Mouse (Mus musculus) embryonic facial prominence, embryonic 12.5 days (tissue): ENCODE data around the gene AC109138.7. TPM values are rescaled to one million over a fixed set of nuclear protein-coding genes. Genes with fewer than 3 reads are reported as not detected.

ENCODE experiments used
- ATAC-seq: fragments of 200-750 bp; cut with Nextera tagmentation; 2 replicates; pipeline ENCODE4 v1.8.0; 2017; ENCODE audit not compliant: insufficient number of reproducible peaks, insufficient read depth, low FRiP score, low TSS enrichment
- H3K27ac ChIP-seq: fragments of 300-500 bp; sonication (generic); 2 replicates; pipeline ENCODE4 v1.5.1; 2016; ENCODE audit warnings: mild to moderate bottlenecking
- H3K27me3 ChIP-seq: fragments of 300-500 bp; sonication (generic); 2 replicates; pipeline ENCODE4 v1.6.1; 2016; ENCODE audit warnings: mild to moderate bottlenecking, moderate library complexity
- H3K36me3 ChIP-seq: fragments of 300-500 bp; sonication (generic); 2 replicates; pipeline ENCODE4 v1.6.1; 2016; ENCODE audit warnings: mild to moderate bottlenecking
- H3K4me1 ChIP-seq: fragments of 300-500 bp; sonication (generic); 2 replicates; pipeline ENCODE4 v1.6.1; 2016
- H3K4me2 ChIP-seq: fragments of 300-500 bp; sonication (generic); replicated peaks from 2 replicates; pipeline ENCODE4 v1.6.1; 2016; ENCODE audit warnings: mild to moderate bottlenecking, moderate library complexity
- H3K4me3 ChIP-seq: fragments of 300-500 bp; sonication (generic); 2 replicates; pipeline ENCODE4 v1.5.1; 2016; ENCODE audit warnings: mild to moderate bottlenecking
- H3K9ac ChIP-seq: fragments of 300-500 bp; sonication (generic); 2 replicates; pipeline ENCODE4 v1.6.1; 2016; ENCODE audit warnings: mild to moderate bottlenecking, moderate library complexity
- H3K9me3 ChIP-seq: fragments of 300-500 bp; sonication (generic); 2 replicates; pipeline ENCODE4 v1.6.1; 2016; ENCODE audit warnings: mild to moderate bottlenecking, moderate library complexity
- WGBS: fragments of 180-500 bp; shearing (Covaris S2); methylation state at CpG from one replicate; pipeline ENCODE4 v1.1.7; 2016; 5-methylcytosine and 5-hydroxymethylcytosine counted together
- polyA plus RNA-seq: library from polyadenylated mRNA; unstranded; fragments of >200 nt; fragmentation: Nextera tagmentation; extraction: Ambion mirVana; gene quantifications from 2 replicates; pipeline ENCODE4 v1.2.1, GENCODE M21; 2016

Gene AC109138.7
- polyA plus RNA-seq, 1 experiment from 2014 or later = not detected

DNA sequence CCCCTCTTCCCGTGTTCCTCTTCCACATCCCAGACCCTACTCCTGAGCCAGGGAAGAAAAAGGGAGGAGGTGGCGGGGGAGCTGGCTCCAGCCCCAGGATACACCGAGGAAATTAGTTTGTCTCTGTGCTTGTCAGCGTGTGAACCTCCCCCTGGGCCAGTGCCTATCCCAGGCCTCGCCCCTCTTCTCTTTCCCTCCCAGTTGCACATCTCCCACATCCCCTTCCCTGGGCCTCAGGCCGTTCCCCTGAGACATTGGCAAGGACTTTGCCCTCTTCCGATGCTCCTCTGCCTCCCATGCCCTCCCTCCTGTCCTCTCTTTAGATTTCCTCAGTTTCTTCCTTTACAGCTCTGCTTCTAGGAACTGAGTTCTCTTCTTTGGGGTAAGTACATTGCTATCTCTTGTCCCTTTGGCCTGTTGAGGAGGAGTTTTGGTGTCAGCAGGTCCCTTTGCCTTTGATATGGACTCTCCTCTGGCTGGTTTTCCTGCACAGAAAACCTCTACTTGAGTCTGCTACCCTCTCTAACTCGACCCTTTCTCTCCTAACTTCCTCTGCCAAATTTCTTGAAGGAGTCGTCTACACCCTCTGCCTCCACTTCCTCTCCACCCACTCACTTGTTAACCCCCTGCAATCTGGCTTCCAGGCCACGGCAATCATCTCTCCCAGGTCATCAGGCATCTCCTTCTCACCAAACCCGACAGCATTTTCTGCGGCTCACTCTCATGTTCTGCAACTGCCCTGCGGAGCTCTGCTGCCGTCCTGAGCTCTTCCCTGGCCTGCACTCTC lies 7.0 kb downstream of the AC109138.7 start:
- ATAC-seq = no peak
- H3K9me3 ChIP-seq = no peaks in the 10 kb centered on the region
- no peak overlapping the region for H3K9ac ChIP-seq
- H3K4me2 ChIP-seq = no peak overlapping the region
- WGBS = 37% methylated on average over 14 of the region's 14 CpGs
- no peak overlapping the region for H3K27ac ChIP-seq
- no peak overlapping the region for H3K4me3 ChIP-seq
- H3K27me3 ChIP-seq = no peaks in the 10 kb centered on the region
- H3K36me3 ChIP-seq = peaks cover 17% of the 10 kb centered on the region
- H3K4me1 ChIP-seq = peaks cover 46% of the 10 kb centered on the region

DNA sequence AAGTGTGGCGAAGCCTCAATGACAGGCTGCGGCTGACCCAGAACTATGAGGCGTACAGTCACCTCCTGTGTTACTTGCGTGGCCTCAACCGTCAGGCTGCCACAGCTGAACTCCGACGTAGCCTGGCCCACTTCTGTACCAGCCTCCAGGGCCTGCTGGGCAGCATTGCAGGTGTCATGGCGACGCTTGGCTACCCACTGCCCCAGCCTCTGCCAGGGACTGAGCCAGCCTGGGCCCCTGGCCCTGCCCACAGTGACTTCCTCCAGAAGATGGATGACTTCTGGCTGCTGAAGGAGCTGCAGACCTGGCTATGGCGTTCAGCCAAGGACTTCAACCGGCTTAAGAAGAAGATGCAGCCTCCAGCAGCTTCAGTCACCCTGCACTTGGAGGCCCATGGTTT lies 8.0 kb downstream of the AC109138.7 start:
- 83% methylated on average over 11 of the region's 11 CpGs for WGBS
- H3K27me3 ChIP-seq = no peaks in the 10 kb centered on the region
- no peak overlapping the region for H3K4me2 ChIP-seq
- H3K9me3 ChIP-seq = no peaks in the 10 kb centered on the region
- H3K4me1 ChIP-seq = peaks cover 36% of the 10 kb centered on the region
- H3K36me3 ChIP-seq = peaks cover 17% of the 10 kb centered on the region
- H3K9ac ChIP-seq = no peak overlapping the region
- no peak overlapping the region for H3K4me3 ChIP-seq
- no peak for ATAC-seq
- no peak overlapping the region for H3K27ac ChIP-seq

DNA sequence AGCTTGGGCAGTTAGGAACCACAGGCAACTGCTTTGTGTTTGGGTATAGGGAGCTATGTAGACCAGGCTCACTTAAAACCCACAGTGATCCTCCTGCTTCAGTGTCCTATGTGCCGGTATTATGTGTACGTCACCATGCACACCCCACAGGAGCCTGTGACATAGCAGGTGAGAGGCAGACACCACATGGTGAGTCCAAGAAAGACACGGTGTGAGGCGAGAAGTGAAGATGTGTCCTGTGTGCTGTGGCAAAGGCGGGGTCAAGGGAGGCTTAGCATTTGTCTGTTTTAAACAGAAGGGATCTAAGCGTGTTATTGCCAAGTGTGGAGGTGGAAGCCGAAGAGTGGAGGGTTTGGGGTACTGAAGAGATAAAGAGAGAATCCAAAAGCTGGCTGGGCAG lies 12.6 kb downstream of the AC109138.7 start:
- Histone ChIP-seq H3K4me1 (peaks cover 11% of the 10 kb centered on the region; the same call in 1 of the 2 replicates), H3K4me2 (no peak overlapping the region), H3K36me3 (peaks cover 12% of the 10 kb centered on the region), H3K27ac (no peak overlapping the region), H3K4me3 (no peak overlapping the region), H3K9me3 (no peaks in the 10 kb centered on the region), H3K27me3 (peaks cover 4% of the 10 kb centered on the region), H3K9ac (no peak overlapping the region)
- ATAC-seq = no peak
- 87% methylated on average over 7 of the region's 7 CpGs for WGBS

DNA sequence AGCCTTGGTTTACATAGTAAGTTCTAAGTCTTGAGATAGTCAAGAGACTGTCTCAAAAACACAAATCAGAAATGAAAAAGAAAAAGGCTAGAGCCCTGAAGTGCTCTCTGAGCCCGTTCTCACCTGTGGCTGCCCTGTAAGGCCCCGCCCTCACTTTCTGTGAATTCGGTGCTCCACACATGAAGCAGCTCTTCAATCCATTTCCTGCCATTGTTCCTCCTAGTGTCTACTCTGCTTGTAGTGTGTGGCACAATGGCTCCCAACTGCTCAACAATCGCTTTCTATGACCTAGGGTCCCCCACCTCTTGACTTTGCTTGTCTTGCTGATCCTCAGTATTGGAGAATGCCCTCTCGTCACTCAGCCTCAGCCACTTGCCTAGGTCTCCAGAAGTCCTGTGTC lies 13.3 kb downstream of the AC109138.7 start:
- WGBS = 65% methylated on average over 5 of the region's 5 CpGs
- Histone ChIP-seq H3K27me3 (peaks cover 4% of the 10 kb centered on the region), H3K4me1 (peaks cover 17% of the 10 kb centered on the region), H3K4me2 (no peak overlapping the region), H3K9me3 (no peaks in the 10 kb centered on the region), H3K4me3 (no peak overlapping the region), H3K27ac (no peak overlapping the region), H3K36me3 (peaks cover 5% of the 10 kb centered on the region; the same call in 1 of the 2 replicates), H3K9ac (no peak overlapping the region)
- ATAC-seq = no peak

DNA sequence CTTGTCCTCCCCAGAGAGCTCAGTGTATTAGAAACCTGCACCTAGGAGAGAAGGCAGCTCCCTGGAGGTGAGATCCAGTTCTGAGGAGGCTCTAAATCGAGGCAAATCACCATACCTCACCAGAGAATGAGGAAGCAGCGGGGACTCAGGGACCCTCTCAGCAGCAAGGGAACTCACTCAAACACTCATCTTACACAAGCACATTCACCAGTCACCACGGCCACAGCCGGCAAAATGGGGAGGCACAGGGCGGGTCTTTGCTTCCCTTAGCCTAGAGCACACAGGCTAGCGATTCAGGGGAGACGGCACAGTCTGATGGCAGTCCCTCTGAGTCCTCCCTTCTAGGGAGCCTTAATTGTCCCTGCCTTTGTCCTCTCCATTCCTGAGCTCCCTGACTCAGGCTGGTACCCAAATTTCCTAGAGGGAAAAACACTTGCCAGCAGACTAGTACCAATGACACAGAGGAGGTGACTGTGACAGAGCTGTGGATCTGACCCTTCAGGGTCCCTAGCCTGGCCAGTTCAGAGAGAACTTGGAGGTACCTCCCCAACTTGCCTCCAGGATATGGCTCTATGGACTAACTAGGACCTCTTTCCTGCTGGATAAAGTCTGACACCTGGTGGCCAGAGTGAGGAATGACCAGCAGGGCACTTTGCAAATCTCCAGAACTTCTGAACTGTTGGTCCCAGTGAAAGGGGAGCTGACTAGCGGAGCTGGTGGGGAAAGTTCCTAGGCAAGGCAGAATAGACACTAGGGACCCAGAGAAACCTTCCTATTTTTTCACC lies 13.9 kb downstream of the AC109138.7 start:
- H3K9ac ChIP-seq = no peak overlapping the region; the same call in 1 of the 2 replicates
- ATAC-seq = no peak
- H3K27me3 ChIP-seq = peaks cover 4% of the 10 kb centered on the region
- WGBS = 17% methylated on average over 8 of the region's 8 CpGs
- H3K9me3 ChIP-seq = no peaks in the 10 kb centered on the region
- no peak overlapping the region for H3K4me3 ChIP-seq
- H3K27ac ChIP-seq = no peak overlapping the region
- no peaks in the 10 kb centered on the region for H3K36me3 ChIP-seq
- H3K4me2 ChIP-seq = no peak overlapping the region
- peaks cover 20% of the 10 kb centered on the region for H3K4me1 ChIP-seq

DNA sequence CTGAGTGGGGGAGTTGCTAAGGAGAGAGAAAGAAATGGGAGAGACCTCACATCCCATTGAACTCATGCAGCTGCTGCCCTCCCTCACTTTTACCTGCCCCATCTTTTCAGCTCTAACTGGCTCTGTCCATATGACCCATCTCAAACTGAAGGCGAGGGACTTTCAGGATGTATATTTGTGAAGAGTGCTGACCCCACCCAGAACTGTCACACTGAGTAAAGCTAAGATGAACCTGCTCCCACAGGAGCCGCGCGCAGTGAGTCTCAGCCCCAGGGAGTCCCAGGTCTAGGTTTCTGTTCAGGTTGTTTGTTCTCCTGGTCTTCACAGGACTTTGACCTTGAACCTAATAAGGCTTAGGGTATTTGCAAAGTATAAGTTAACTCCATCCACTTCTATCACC lies 14.7 kb downstream of the AC109138.7 start:
- no peaks in the 10 kb centered on the region for H3K36me3 ChIP-seq
- no peak overlapping the region for H3K4me3 ChIP-seq
- no peak for ATAC-seq
- peaks cover 20% of the 10 kb centered on the region for H3K4me1 ChIP-seq
- H3K9me3 ChIP-seq = no peaks in the 10 kb centered on the region
- no peak overlapping the region for H3K27ac ChIP-seq
- peaks cover 4% of the 10 kb centered on the region for H3K27me3 ChIP-seq
- H3K9ac ChIP-seq = no peak overlapping the region
- 79% methylated on average over 4 of the region's 4 CpGs for WGBS
- no peak overlapping the region for H3K4me2 ChIP-seq

DNA sequence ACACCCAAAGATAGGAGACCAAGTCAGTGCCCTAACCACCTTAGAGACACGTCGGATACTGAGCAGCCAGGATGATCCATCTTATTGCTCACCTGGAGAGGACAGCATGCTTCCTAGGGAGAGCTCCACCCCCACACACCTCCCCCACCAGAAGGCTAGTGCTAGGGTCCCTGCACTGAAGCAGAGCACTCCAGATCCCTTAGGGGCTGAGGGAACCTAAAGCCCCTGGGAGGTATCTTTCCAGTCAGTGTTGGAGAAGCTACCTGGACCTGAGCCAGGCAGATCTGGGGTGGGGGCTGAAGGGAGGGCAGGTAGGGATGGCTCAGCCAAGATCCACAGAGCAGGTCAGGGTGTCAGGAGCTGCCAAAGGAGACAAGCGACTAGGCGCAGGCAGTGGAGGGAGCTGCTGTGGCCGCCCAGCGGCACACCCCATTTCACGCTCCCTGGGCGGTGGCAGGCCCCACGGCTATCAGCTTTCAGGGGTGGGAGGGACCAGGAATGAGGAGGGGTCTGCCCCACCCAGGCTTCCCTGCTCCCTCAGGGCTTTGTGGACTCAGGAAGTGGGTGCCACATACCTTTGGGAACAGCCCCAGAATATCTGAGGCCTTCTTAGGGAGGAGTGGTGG lies 15.4 kb downstream of the AC109138.7 start:
- Histone ChIP-seq H3K27me3 (peaks cover 4% of the 10 kb centered on the region), H3K27ac (no peak overlapping the region), H3K9me3 (no peaks in the 10 kb centered on the region), H3K4me3 (no peak overlapping the region), H3K4me1 (peaks cover 20% of the 10 kb centered on the region), H3K4me2 (no peak overlapping the region), H3K9ac (no peak overlapping the region; the same call in 1 of the 2 replicates), H3K36me3 (no peaks in the 10 kb centered on the region)
- WGBS = 36% methylated on average over 9 of the region's 9 CpGs
- no peak for ATAC-seq

DNA sequence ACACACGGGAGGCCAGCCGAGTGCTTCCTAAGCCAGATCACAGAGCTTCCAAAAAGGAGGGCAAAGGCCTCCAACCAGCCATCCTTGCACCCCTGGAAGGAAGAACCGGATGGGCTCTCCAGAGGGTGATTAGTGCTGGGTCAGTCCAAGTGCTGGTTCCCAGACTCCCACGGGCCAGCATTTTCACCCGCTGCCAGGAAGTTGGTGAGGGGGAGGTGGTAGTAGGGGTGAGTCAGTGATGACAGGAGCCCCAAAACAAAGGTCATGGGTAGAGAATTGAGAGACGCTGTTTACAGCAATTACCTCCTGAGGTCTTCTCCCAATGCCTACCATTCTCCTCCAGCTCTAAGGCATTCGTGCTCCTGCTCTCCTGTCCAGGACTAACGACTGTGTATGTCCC lies 16.3 kb downstream of the AC109138.7 start:
- no peaks in the 10 kb centered on the region for H3K36me3 ChIP-seq
- no peaks in the 10 kb centered on the region for H3K9me3 ChIP-seq
- H3K4me1 ChIP-seq = peaks cover 20% of the 10 kb centered on the region
- no peak overlapping the region for H3K4me2 ChIP-seq
- no peak for ATAC-seq
- 75% methylated on average over 8 of the region's 8 CpGs for WGBS
- no peak overlapping the region for H3K4me3 ChIP-seq
- no peak overlapping the region for H3K27ac ChIP-seq
- H3K9ac ChIP-seq = no peak overlapping the region
- peaks cover 4% of the 10 kb centered on the region for H3K27me3 ChIP-seq

DNA sequence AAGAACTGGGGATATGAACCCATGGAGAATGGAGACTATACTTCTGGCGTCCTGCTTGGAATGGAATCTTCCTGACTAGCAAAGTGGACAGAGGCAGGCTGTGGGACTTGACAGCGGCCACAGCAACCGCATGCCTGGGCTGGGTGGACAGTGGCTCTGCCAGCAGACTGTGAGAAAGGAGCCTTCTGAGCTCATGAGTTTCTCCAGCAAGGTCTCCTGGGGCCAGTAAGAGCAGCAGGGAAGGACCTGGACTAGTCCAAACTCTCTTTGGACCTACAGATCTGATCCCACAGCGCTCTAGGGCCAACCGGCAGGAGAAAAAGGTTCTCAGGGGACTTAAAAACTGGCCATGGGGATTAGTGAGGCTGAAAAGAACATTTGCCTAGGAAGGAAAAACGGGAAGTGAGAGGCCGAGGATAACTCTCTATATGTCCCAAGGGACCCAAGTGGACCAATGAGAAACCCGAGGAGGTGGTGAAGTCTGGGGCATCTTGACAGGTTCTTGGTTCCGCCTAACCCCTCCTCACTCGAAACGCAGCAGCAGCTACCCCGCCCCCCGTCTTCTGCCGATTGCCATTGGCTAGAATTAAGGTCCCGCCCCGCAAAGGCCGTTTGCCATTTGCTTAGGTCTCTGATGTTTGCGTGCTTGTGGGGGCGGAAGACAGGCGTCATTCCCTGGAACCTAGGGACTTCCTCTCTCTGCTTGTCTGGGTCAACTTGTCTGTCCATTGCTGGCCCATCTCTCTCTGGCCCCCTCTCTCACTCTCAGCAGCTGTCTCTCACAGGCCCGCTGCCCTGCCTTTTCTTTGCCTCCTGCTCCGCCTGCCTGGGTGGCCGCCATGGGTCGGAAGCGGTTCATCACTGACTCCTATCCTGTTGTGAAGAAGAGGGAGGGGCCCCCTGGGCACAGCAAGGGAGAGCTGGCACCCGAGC lies 17.4 kb downstream of the AC109138.7 start, which contains the start of gene Pold4:
Gene Pold4, plus strand, starts transcription at position 647 of the 933 bp plus-strand sequence.
- H3K9me3 ChIP-seq = no peaks in the 10 kb centered on the region
- peak within 1 kb of the TSS; percentile 60 for H3K27ac ChIP-seq
- WGBS = 12% methylated on average over 26 of the region's 26 CpGs
- H3K9ac ChIP-seq = peak within 1 kb of the TSS; percentile 61
- peaks cover 20% of the 10 kb centered on the region for H3K4me1 ChIP-seq
- H3K4me2 ChIP-seq = peak within 1 kb of the TSS; percentile 96
- H3K36me3 ChIP-seq = no peaks in the 10 kb centered on the region
- peak; percentile 69; the same call in 1 of the 2 replicates for ATAC-seq
- H3K4me3 ChIP-seq = peak within 1 kb of the TSS; percentile 65
- H3K27me3 ChIP-seq = peaks cover 4% of the 10 kb centered on the region

DNA sequence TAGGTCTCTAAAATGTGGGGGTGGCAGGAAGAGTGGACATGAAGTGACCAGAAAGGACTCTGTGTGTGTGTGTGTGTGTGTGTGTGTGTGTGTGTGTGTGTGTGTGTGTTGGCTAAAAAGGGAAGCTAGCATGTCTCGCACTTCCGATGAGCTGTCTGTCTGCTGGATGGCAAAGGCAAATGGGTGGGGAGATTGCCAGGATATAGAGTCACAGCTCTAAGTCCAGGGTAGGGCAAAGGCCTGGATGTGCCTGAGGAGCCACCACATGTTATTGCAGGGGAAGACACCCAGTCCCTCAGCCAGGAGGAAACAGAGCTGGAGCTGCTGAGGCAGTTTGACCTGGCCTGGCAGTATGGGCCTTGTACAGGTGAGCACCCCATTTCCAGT lies 18.0 kb downstream of the AC109138.7 start:
- H3K27ac ChIP-seq = peak overlapping the region; percentile 60

DNA sequence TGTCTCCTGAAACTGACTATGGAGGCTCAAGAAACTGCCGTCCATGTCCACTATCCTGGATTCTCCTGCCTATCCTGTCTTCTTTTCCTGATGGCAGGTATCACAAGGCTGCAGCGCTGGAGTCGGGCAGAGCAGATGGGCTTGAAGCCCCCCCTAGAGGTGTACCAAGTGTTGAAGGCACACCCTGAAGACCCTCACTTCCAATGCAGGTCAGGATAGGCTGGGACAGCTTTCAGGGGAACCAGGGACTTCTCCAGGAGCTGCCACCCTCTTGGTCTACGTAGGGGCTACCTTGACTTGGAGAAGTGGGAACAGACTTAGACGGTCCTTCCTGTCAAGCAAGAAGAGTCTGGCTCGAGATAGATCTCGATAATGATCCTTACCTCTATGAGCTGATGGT lies 18.5 kb downstream of the AC109138.7 start:
- no peak overlapping the region for H3K27ac ChIP-seq
- peaks cover 4% of the 10 kb centered on the region for H3K27me3 ChIP-seq
- H3K36me3 ChIP-seq = no peaks in the 10 kb centered on the region
- H3K4me1 ChIP-seq = peaks cover 20% of the 10 kb centered on the region
- 84% methylated on average over 7 of the region's 7 CpGs for WGBS
- no peaks in the 10 kb centered on the region for H3K9me3 ChIP-seq
- peak overlapping the region; percentile 96; the same call in 1 of the 2 replicates for H3K4me2 ChIP-seq
- ATAC-seq = no peak
- peak overlapping the region; percentile 61; the same call in 1 of the 2 replicates for H3K9ac ChIP-seq
- no peak overlapping the region for H3K4me3 ChIP-seq

More for the DNA sequence above, 18.0 kb downstream of the AC109138.7 start:
- no peaks in the 10 kb centered on the region for H3K9me3 ChIP-seq
- no peak for ATAC-seq
- no peaks in the 10 kb centered on the region for H3K36me3 ChIP-seq
- H3K4me1 ChIP-seq = peaks cover 20% of the 10 kb centered on the region
- H3K4me3 ChIP-seq = peak overlapping the region; percentile 65
- H3K9ac ChIP-seq = peak overlapping the region; percentile 61
- H3K4me2 ChIP-seq = peak overlapping the region; percentile 96
- H3K27me3 ChIP-seq = peaks cover 4% of the 10 kb centered on the region
- 27% methylated on average over 2 of the region's 2 CpGs for WGBS
